Mouse (Mus musculus) hindbrain, postnatal 0 days (tissue): ENCODE measurements around the gene Stip1. TPM values are rescaled to one million over a fixed set of nuclear protein-coding genes. Genes with fewer than 3 reads are reported as not detected.
A peak's percentile ranks its signal among the peaks of the same experiment; 100 is the strongest.

Source experiments
- ATAC-seq: fragments of 200-750 bp; cut with Nextera tagmentation; 2 replicates; pipeline ENCODE4 v1.8.0; 2017; ENCODE audit warnings: mild to moderate bottlenecking, moderate TSS enrichment, moderate library complexity
- DNase-seq: peaks from one replicate; pipeline ENCODE4 v3.0.0-alpha.2; 2015; ENCODE audit warnings: low spot score
- H3K27ac ChIP-seq: fragments of 300-500 bp; sonication (generic); 2 replicates; pipeline ENCODE4 v1.5.1; 2014; ENCODE audit warnings: mild to moderate bottlenecking
- H3K27me3 ChIP-seq: fragments of 300-500 bp; sonication (generic); 2 replicates; pipeline ENCODE4 v1.6.1; 2014; ENCODE audit warnings: low read length, mixed read lengths; ENCODE audit not compliant: insufficient read depth
- H3K36me3 ChIP-seq: fragments of 300-500 bp; sonication (generic); 2 replicates; pipeline ENCODE4 v1.6.1; 2014; ENCODE audit warnings: low read length, mixed read lengths; ENCODE audit not compliant: insufficient read depth
- H3K4me1 ChIP-seq: fragments of 300-500 bp; sonication (generic); 2 replicates; pipeline ENCODE4 v1.6.1; 2014; ENCODE audit warnings: antibody characterized with exemption, low read length, mixed read lengths; ENCODE audit not compliant: insufficient read depth
- H3K4me2 ChIP-seq: fragments of 300-500 bp; sonication (generic); 2 replicates; pipeline ENCODE4 v1.6.1; 2014; ENCODE audit warnings: low read depth, mild to moderate bottlenecking, low read length, moderate library complexity, mixed read lengths
- H3K4me3 ChIP-seq: fragments of 300-500 bp; sonication (generic); 2 replicates; pipeline ENCODE4 v1.5.1; 2014; ENCODE audit warnings: low read length
- H3K9ac ChIP-seq: fragments of 300-500 bp; sonication (generic); replicated peaks from 2 replicates; pipeline ENCODE4 v1.6.1; 2014; ENCODE audit warnings: mild to moderate bottlenecking, low read length, moderate library complexity, mixed read lengths
- H3K9me3 ChIP-seq: fragments of 300-500 bp; sonication (generic); 2 replicates; pipeline ENCODE4 v1.6.1; 2016; ENCODE audit warnings: low read length, mixed read lengths
- CTCF ChIP-seq: IDR thresholded peaks from 2 replicates; pipeline ENCODE4 v1.5.1; 2016; ENCODE audit warnings: antibody characterized with exemption, control low read depth, low read depth
- WGBS: fragments of 180-500 bp; shearing (Covaris S2); extraction: QIAGEN DNeasy Blood & Tissue Kit; methylation state at CpG from one replicate; pipeline ENCODE4 v1.1.7; 2014; 5-methylcytosine and 5-hydroxymethylcytosine counted together
- polyA plus RNA-seq: library from polyadenylated mRNA; unstranded; fragments of >200 nt; fragmentation: Nextera tagmentation; extraction: Ambion mirVana; gene quantifications from 2 replicates; pipeline ENCODE4 v1.2.1, GENCODE M21; 2015
- total RNA-seq: library from RNA; depleted of rRNA; stranded (reverse); fragments of >200 nt; gene quantifications from 2 replicates; pipeline ENCODE4 v1.2.3, GENCODE M21; 2014; rRNA removed

The Stip1 gene
- total RNA-seq (87.3 and 89.0 TPM in 2 replicates), polyA plus RNA-seq (146 and 151 TPM in 2 replicates)

- H3K4me3 ChIP-seq: peak within 1 kb of the TSS; percentile 63
- under 1% methylated on average over 49 of the region's 49 CpGs for whole genome bisulfite sequencing
- 0 out of 2 replicates have a peak, but pooled peaks cover 3% of the 10 kb centered on the region for H3K36me3 ChIP-seq
- H3K9me3 ChIP-seq: no peaks in the 10 kb centered on the region
- ATAC-seq (peak; percentile 100), DNase-seq (peak; percentile 99)
- no peaks in the 10 kb centered on the region for H3K27me3 ChIP-seq
- peak within 1 kb of the TSS; percentile 97 for H3K27ac ChIP-seq
- peaks cover 7% of the 10 kb centered on the region; the same call in 1 of the 2 replicates for H3K4me1 ChIP-seq
- peak within 1 kb of the TSS; percentile 78 for H3K4me2 ChIP-seq
- peak; percentile 64 for TF ChIP-seq CTCF
- H3K9ac ChIP-seq: peak within 1 kb of the TSS; percentile 84
These were observed at the start of gene Stip1 for GRCm38 (mm10) chr19:7039841-7040636. Gene Stip1, minus strand, starts transcription at chr19:7039967.

DNA sequence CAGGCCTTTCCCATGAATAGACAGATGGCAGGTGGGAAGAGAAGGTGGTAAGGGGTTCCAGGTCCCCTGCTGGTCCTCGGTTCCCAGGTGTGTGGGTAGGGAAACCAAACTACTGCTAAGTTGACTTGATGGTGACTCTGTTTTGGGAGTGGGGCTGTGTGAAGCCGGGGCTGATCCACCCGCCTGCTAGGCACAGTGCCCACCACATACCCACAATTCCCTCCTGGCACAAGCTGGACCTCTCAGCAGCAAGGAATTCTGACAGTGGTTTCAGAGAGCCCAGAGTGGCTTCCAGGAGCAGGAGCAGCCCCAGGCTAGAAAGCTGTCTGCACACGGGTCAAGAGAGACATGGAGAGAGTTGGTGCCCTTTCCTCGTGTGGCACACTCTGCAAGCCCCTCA lies 49.3 kb upstream of the Stip1 start:
- Histone ChIP-seq H3K4me1 (peaks cover 52% of the 10 kb centered on the region), H3K36me3 (no peaks in the 10 kb centered on the region)

GRCm38 (mm10) chr19:7088558-7088957 lies 48.8 kb upstream of the Stip1 start:
- Histone ChIP-seq H3K4me1 (peaks cover 55% of the 10 kb centered on the region), H3K9ac (no peak overlapping the region)

More for the DNA sequence above, 49.3 kb upstream of the Stip1 start:
- Histone ChIP-seq H3K27me3 (no peaks in the 10 kb centered on the region), H3K9me3 (no peaks in the 10 kb centered on the region), H3K9ac (no peak overlapping the region), H3K4me3 (no peak overlapping the region), H3K27ac (no peak overlapping the region), H3K4me2 (no peak overlapping the region)
- ATAC-seq (no peak), DNase-seq (no peak)
- no peak for TF ChIP-seq CTCF
- 44% methylated on average over 5 of the region's 5 CpGs for WGBS

DNA sequence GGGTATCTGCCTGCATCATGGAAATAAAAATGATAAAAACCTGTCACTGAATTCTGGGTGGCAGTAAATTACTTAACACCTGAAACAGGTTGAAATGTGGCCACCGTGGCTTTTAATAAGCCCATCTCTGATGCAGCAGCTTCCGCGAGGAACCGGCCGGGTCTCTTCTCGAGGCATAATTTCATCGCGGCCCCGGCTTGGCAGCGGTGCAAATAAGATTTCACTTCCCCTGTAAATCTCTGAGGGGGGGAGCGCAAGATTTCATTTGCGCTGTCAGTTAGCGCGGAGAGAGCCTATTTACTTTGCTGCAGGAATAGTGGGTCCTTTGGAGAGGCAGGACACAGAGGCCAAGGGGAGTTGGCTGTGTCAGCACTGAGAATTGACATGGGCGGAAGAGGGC lies 45.0 kb upstream of the Stip1 start:
- no peaks in the 10 kb centered on the region for H3K27me3 ChIP-seq
- no peaks in the 10 kb centered on the region for H3K36me3 ChIP-seq
- WGBS: 29% methylated on average over 15 of the region's 15 CpGs
- no peak overlapping the region for H3K4me2 ChIP-seq
- H3K4me1 ChIP-seq: peaks cover 33% of the 10 kb centered on the region
- DNase-seq: peak; percentile 58
- ATAC-seq: no peak
- TF ChIP-seq CTCF: no peak
- no peak overlapping the region for H3K9ac ChIP-seq
- no peak overlapping the region for H3K4me3 ChIP-seq
- no peaks in the 10 kb centered on the region for H3K9me3 ChIP-seq
- H3K27ac ChIP-seq: no peak overlapping the region

More at GRCm38 (mm10) chr19:7088558-7088957, 48.8 kb upstream of the Stip1 start:
- no peaks in the 10 kb centered on the region for H3K9me3 ChIP-seq
- H3K27ac ChIP-seq: no peak overlapping the region
- no peak for TF ChIP-seq CTCF
- H3K4me2 ChIP-seq: no peak overlapping the region
- no peak overlapping the region for H3K4me3 ChIP-seq
- no peaks in the 10 kb centered on the region for H3K36me3 ChIP-seq
- 14% methylated on average over 9 of the region's 9 CpGs for WGBS
- DNase-seq (no peak), ATAC-seq (no peak)
- no peaks in the 10 kb centered on the region for H3K27me3 ChIP-seq

- H3K4me1 ChIP-seq: peaks cover 20% of the 10 kb centered on the region
- no peak overlapping the region for H3K9ac ChIP-seq
- peak; percentile 33 for ATAC-seq
- TF ChIP-seq CTCF: no peak
- H3K9me3 ChIP-seq: no peaks in the 10 kb centered on the region
- H3K4me2 ChIP-seq: no peak overlapping the region
- no peaks in the 10 kb centered on the region for H3K36me3 ChIP-seq
- no peaks in the 10 kb centered on the region for H3K27me3 ChIP-seq
- H3K4me3 ChIP-seq: no peak overlapping the region
- 25% methylated on average over 14 of the region's 14 CpGs for WGBS
- DNase-seq: peak; percentile 57
- H3K27ac ChIP-seq: no peak overlapping the region; the same call in 1 of the 2 replicates
These were observed 43.4 kb upstream of the Stip1 start for GRCm38 (mm10) chr19:7083035-7083794.

- Histone ChIP-seq H3K27ac (no peak overlapping the region), H3K4me1 (peaks cover 16% of the 10 kb centered on the region), H3K9me3 (no peaks in the 10 kb centered on the region), H3K9ac (no peak overlapping the region), H3K4me2 (no peak overlapping the region), H3K4me3 (no peak overlapping the region), H3K27me3 (no peaks in the 10 kb centered on the region), H3K36me3 (no peaks in the 10 kb centered on the region)
- no peak for ATAC-seq
- TF ChIP-seq CTCF: no peak
- no peak for DNase-seq
- WGBS: 72% methylated on average over 7 of the region's 7 CpGs
These were observed 41.9 kb upstream of the Stip1 start for GRCm38 (mm10) chr19:7081516-7082266.
